Mouse (Mus musculus) forebrain, embryonic 15.5 days (tissue): ENCODE results near the gene Acap1. TPM values are rescaled to one million over a fixed set of nuclear protein-coding genes. Genes with fewer than 3 reads are reported as not detected.

ENCODE experiments used
- ATAC-seq: fragments of 200-750 bp; cut with Nextera tagmentation; replicated peaks from 2 replicates; pipeline ENCODE4 v1.8.0; 2017; ENCODE audit warnings: mild to moderate bottlenecking, moderate TSS enrichment, moderate library complexity
- H3K27ac ChIP-seq: fragments of 300-500 bp; sonication (generic); replicated peaks from 2 replicates; pipeline ENCODE4 v1.5.1; 2015; ENCODE audit warnings: mild to moderate bottlenecking, inconsistent platforms
- H3K27me3 ChIP-seq: fragments of 300-500 bp; sonication (generic); 2 replicates; pipeline ENCODE4 v1.6.1; 2015; ENCODE audit warnings: inconsistent platforms
- H3K36me3 ChIP-seq: fragments of 300-500 bp; sonication (generic); 2 replicates; pipeline ENCODE4 v1.6.1; 2015; ENCODE audit warnings: mild to moderate bottlenecking, inconsistent platforms
- H3K4me1 ChIP-seq: fragments of 300-500 bp; sonication (generic); 2 replicates; pipeline ENCODE4 v1.6.1; 2015; ENCODE audit warnings: inconsistent platforms
- H3K4me2 ChIP-seq: fragments of 300-500 bp; sonication (generic); replicated peaks from 2 replicates; pipeline ENCODE4 v1.6.1; 2015; ENCODE audit warnings: mild to moderate bottlenecking, inconsistent platforms
- H3K4me3 ChIP-seq: fragments of 300-500 bp; sonication (generic); 2 replicates; pipeline ENCODE4 v1.5.1; 2015; ENCODE audit warnings: mild to moderate bottlenecking, inconsistent platforms
- H3K9ac ChIP-seq: fragments of 300-500 bp; sonication (generic); replicated peaks from 2 replicates; pipeline ENCODE4 v1.6.1; 2015; ENCODE audit warnings: mild to moderate bottlenecking, inconsistent platforms
- H3K9me3 ChIP-seq: fragments of 300-500 bp; sonication (generic); 2 replicates; pipeline ENCODE4 v1.6.1; 2016; ENCODE audit warnings: inconsistent platforms
- WGBS: fragments of 180-500 bp; shearing (Covaris S2); methylation state at CpG from one replicate; pipeline ENCODE4 v1.1.7; 2015; ENCODE audit warnings: mixed read lengths; 5-methylcytosine and 5-hydroxymethylcytosine counted together
- polyA plus RNA-seq: library from polyadenylated mRNA; unstranded; fragments of >200 nt; fragmentation: Nextera tagmentation; extraction: Ambion mirVana; gene quantifications from 2 replicates; pipeline ENCODE4 v1.2.1, GENCODE M21; 2015

Gene Acap1
- polyA plus RNA-seq, 1 experiment from 2014 or later: 0.48 TPM

DNA sequence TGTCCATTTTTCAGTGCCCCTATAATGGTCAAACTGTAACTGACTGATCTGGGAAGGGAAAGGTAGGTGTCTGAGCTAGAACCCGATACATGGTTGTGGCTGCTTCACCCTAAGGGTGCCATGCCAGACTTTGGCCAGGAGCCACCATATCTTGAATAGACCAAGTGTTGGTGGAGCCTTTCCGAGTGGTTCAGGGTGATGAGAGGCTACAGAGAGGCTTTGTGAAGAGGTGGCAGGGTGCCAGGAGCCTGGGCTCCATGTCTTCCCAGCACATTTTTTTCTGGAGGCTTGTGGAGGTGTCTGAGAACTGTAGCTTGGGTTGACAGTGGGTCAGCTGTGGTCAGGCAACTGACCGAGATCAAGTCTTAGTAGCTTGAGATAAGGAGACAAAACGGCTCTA lies 3.9 kb downstream of the Acap1 start:
- no peaks in the 10 kb centered on the region for H3K4me1 ChIP-seq
- H3K27me3 ChIP-seq: no peaks in the 10 kb centered on the region
- H3K36me3 ChIP-seq: no peaks in the 10 kb centered on the region
- no peak overlapping the region for H3K4me3 ChIP-seq
- H3K4me2 ChIP-seq: no peak overlapping the region
- H3K9me3 ChIP-seq: no peaks in the 10 kb centered on the region
- H3K27ac ChIP-seq: no peak overlapping the region
- no peak for ATAC-seq
- no peak overlapping the region for H3K9ac ChIP-seq
- 60% methylated on average over 4 of the region's 4 CpGs for WGBS

DNA sequence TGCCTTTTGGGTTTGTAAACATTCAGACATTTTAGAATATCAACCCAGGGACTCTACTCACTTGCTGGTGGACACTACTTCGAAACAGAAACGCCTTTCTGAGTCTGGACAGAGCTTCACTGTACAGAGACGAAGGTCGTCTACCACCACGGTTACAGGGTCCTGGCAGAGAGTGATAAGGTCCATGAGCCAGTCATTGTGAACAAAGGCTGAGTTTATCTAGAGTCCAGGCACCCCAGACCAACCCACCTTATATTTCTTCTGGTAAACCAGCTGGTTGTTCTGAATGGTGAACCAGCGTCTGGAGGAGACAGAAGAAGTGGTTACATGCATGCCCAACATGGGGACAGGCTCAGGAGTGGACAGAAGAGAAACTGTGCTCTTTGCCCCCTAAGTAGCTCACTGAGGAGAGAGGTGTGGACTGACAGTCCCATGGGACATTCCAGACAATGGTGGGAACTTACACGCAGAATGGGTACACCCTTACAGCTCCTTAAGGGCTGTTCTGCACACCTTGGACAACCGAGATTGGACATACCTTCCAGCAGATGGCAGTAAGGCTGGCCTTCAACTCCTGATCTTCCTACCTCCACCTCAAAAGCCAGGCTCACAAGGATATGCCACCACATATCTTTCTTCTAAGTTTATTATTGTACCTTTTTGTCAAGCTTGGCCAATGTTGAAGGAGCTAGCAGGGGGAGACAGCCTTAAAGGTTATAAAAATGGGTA lies 8.3 kb downstream of the Acap1 start:
- Histone ChIP-seq H3K4me1 (no peaks in the 10 kb centered on the region), H3K9me3 (no peaks in the 10 kb centered on the region), H3K27ac (no peak overlapping the region), H3K27me3 (0 out of 2 replicates have a peak, but pooled peaks cover 4% of the 10 kb centered on the region), H3K36me3 (no peaks in the 10 kb centered on the region), H3K9ac (no peak overlapping the region), H3K4me2 (no peak overlapping the region), H3K4me3 (no peak overlapping the region)
- 73% methylated on average over 8 of the region's 8 CpGs for WGBS
- no peak for ATAC-seq

DNA sequence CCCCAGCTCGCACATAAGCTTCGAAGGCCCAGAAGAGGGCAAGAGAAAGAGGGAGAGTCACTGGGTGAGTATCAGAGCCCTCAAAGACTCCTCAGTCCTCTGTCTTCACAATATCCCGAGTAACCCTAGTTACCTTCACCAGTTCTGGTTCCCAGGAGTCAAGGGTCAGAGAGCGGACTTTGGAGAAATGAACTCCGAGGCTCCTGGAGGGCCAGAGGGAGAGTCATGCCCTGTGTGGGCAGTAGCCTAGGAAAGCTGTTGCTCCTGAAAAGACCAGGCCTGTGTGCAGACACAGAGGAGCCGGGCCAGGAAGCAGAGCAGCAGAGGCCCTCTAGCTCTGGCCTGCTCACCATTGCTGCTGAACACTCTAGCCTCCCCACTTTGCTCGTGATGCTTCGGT lies 10.7 kb downstream of the Acap1 start:
- Histone ChIP-seq H3K4me3 (no peak overlapping the region), H3K36me3 (no peaks in the 10 kb centered on the region), H3K27me3 (peaks cover 17% of the 10 kb centered on the region), H3K27ac (no peak overlapping the region), H3K9me3 (no peaks in the 10 kb centered on the region), H3K4me2 (no peak overlapping the region), H3K4me1 (peaks cover 11% of the 10 kb centered on the region), H3K9ac (no peak overlapping the region)
- 83% methylated on average over 8 of the region's 8 CpGs for WGBS
- no peak for ATAC-seq

DNA sequence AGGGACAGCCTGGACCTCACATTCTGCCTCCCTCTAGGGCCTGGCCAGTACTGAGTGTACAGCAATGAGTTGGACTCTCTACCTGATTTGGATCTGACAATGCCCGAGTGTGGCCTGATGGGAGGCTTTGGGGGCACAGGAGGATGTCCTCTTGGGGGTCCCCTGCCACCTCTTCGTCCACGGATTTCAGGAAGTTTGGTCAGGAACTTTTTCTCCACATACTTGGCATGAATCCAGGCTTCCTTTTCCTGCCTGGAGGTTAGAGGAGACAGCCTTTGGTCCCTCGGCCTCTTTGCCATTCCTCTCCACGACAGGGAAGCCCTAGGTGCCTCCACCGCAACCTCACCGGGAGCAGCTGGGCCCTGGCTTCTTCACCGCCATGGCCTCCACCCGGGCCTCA lies 11.1 kb downstream of the Acap1 start:
- no peak overlapping the region for H3K9ac ChIP-seq

DNA sequence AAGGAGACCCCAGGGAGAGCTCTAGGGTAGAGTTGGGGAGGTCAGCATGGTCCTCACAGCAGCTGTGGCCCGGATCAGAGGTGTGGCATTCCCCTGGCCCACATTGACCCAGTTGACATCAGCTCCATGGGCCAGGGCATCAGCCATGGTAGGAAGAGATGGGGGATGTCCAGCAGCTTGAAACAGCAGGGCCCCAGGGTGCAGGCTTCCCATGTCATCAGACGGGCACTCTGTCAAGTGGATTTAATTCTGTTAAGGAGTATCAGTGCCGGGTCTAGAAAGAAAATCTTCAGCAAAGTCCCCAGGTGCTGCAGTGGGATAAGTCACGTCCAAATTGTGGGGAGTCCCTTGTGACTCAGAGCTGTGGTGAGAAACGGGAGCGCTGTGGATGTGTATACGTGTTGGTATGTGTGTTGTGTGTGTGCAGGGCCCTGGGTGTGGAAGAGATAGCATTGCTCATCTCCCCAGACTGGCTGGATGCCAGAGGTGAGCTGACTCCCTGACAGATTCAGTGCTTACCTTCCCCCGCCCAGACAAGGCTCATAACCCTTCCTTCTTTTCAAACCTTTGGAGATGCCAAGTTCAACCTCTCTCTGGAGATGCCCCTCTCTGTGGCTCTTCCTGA lies 11.7 kb downstream of the Acap1 start:
- H3K27ac ChIP-seq: no peak overlapping the region
- no peak overlapping the region for H3K4me3 ChIP-seq
- H3K4me1 ChIP-seq: peaks cover 11% of the 10 kb centered on the region
- no peak overlapping the region for H3K4me2 ChIP-seq
- H3K9ac ChIP-seq: no peak overlapping the region
- H3K9me3 ChIP-seq: no peaks in the 10 kb centered on the region
- 91% methylated on average over 8 of the region's 8 CpGs for WGBS
- H3K27me3 ChIP-seq: peaks cover 19% of the 10 kb centered on the region
- no peaks in the 10 kb centered on the region for H3K36me3 ChIP-seq
- no peak for ATAC-seq

More for the DNA sequence above, 11.1 kb downstream of the Acap1 start:
- Histone ChIP-seq H3K27me3 (peaks cover 19% of the 10 kb centered on the region), H3K9me3 (no peaks in the 10 kb centered on the region), H3K36me3 (no peaks in the 10 kb centered on the region), H3K4me2 (no peak overlapping the region), H3K4me1 (peaks cover 11% of the 10 kb centered on the region), H3K27ac (no peak overlapping the region), H3K4me3 (no peak overlapping the region)
- ATAC-seq: no peak
- 86% methylated on average over 9 of the region's 9 CpGs for WGBS

DNA sequence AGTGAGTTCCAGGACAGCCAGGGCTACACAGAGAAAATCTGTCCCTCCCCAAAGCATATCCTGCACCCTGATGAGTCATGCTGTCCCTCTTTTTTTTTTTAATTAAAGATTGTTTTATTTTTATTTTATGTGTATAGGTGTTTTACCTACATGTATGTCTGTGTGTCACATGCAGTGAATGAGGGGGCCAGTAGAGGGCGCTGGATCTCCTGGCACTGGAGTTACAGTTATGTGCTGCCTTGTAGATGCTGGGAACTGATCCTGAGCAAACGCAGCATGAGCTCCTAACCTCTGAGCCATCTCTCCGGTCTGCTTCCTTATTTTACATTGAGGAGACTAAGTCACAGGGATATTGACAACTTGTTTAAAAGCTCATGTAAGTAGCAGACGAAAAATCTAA lies 12.3 kb downstream of the Acap1 start:
- Histone ChIP-seq H3K4me1 (peaks cover 11% of the 10 kb centered on the region), H3K4me2 (no peak overlapping the region), H3K27me3 (peaks cover 19% of the 10 kb centered on the region), H3K27ac (no peak overlapping the region), H3K36me3 (no peaks in the 10 kb centered on the region), H3K9ac (no peak overlapping the region), H3K4me3 (no peak overlapping the region), H3K9me3 (no peaks in the 10 kb centered on the region)
- WGBS: 63% methylated on average over 4 of the region's 4 CpGs
- ATAC-seq: no peak

DNA sequence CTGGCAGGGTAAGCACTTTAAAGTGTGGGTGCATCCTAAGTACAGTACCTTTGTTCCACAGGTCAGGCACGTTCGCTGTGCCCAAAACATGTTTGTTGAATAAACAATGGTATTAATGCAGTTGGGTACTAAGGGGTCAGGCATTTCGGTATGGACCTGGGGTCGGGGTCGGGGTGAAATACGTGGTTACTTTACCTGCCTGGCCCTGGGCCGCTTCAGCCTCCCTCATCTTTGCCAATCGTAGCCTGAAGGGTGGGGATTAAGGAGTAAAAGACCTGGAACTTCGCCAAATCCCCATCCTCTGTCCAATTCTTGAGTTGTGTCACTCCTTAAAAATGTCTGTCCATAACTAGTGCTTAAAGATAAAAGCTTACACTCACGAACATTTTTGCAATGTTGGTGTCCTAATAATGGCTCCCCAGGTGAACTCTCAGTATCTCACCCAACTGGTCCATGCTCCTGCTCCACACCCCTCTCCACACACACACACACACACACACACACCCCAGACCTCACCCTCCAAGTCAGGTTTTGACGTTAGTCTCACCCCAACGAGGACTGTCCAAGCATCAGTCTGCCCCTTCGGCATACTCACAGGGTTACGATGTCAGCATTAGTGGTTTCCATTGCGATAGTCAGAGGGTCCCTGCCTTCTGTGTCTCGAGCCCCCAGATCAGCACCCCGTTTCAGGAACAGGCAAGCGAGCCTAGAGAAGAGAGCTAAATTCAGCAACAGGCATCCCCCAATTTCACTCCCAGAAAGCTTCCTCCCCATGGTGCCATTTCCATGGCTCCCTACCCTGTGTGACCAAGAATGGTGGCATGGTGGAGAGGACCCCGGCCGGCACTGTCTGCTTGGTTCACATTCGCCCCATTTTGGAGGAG lies 13.3 kb downstream of the Acap1 start:
- Histone ChIP-seq H3K27ac (no peak overlapping the region), H3K9me3 (no peaks in the 10 kb centered on the region), H3K27me3 (peaks cover 19% of the 10 kb centered on the region), H3K9ac (no peak overlapping the region; the same call in 1 of the 2 replicates), H3K4me1 (peaks cover 15% of the 10 kb centered on the region), H3K4me3 (peak overlapping the region; percentile 36), H3K36me3 (no peaks in the 10 kb centered on the region), H3K4me2 (peak overlapping the region; percentile 56)
- ATAC-seq: no peak
- WGBS: 58% methylated on average over 21 of the region's 21 CpGs

DNA sequence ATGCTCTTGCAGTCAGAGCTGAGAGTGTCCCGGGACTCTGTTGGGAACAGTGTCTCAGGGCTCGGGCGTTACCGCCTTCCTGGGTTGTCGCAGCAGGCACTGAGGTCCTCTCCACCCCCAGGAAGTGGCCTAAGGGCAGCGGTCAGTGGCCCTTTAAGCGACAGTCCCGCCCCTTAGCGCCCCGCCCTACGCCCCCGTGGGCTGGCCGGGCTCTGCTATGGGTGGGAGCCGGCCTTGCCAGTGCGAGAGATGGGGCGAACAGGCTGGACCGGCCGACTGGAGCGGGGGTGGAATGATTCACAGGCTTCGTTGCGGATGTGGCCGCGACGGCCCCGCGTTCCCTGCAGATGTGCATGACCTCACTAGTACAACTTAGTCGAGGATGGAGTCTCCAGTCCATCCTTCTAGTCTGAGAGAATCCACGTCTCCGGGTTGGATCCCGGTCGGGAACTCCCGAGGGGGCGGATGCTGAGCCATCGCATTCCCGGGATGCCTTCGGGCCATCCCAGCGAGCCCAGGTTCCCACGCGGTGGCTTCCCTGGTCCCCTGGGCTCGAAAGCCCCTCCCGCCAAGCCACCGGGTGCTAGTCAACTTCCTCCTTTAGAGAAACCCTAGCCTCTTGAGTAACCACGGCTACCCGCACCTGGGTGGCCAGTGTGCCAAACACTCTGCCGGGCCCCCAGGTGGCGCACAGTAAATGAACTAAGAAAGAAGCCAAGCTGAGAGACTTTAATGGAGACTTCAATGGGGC lies 14.3 kb downstream of the Acap1 start, which contains the start of gene Kctd11:
Kctd11 (minus strand) TSS at position 554 of the 751 bp plus-strand sequence.
- H3K9me3 ChIP-seq: no peaks in the 10 kb centered on the region
- H3K36me3 ChIP-seq: no peaks in the 10 kb centered on the region
- peak within 1 kb of the TSS; percentile 56 for H3K4me2 ChIP-seq
- H3K4me3 ChIP-seq: peak within 1 kb of the TSS; percentile 36
- under 1% methylated on average over 46 of the region's 46 CpGs for WGBS
- H3K9ac ChIP-seq: peak within 1 kb of the TSS; percentile 40
- H3K27ac ChIP-seq: 0 out of 2 replicates have a peak within 1 kb of the TSS, but pooled peaks have one; percentile 20
- peaks cover 17% of the 10 kb centered on the region for H3K4me1 ChIP-seq
- peak; percentile 78 for ATAC-seq
- peaks cover 19% of the 10 kb centered on the region for H3K27me3 ChIP-seq

DNA sequence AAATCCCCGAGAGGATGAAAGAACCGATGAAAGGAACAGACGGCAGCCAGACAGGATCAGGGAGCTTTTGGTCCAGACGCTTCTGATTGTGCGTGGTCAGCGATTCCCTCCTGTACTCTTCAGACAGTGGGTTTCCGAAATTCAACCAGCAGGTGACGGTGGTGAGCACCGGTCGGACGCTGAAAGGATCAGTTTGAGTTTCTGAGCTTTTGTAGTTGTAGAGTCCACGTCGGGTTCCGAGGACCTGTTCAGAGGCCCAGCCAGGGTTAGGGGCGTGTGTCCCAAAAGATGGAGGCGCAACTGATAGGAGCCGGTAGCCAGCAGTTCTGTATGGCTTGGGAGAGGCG lies 14.9 kb downstream of the Acap1 start:
- H3K4me2 ChIP-seq: peak overlapping the region; percentile 56
- peak overlapping the region; percentile 36 for H3K4me3 ChIP-seq
- 2% methylated on average over 18 of the region's 18 CpGs for WGBS
- H3K27me3 ChIP-seq: peaks cover 19% of the 10 kb centered on the region
- no peaks in the 10 kb centered on the region for H3K36me3 ChIP-seq
- peaks cover 17% of the 10 kb centered on the region for H3K4me1 ChIP-seq
- peak overlapping the region; percentile 40 for H3K9ac ChIP-seq
- peak; percentile 32 for ATAC-seq
- 0 out of 2 replicates have a peak overlapping the region, but pooled peaks have one; percentile 20 for H3K27ac ChIP-seq
- H3K9me3 ChIP-seq: no peaks in the 10 kb centered on the region

DNA sequence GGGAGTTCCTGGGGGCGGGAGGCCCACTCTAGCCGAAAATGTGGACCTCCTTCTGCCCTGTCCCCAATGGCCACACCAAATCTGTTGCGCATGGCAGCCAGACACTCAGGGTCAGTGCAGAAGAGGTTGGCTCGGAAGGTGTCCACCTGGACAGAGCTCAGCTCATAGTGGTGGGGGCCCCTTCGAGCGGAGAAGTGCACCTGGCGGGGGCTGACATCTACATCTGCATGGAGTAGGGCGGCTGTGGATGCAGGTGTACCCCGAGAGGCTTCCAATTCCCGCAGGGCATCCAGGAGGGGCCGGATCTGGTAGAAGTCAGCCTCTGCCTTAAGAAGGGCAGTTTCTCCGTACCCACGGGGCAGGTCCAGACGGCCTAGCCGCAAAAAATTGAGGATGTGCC lies 15.6 kb downstream of the Acap1 start:
- Histone ChIP-seq H3K4me3 (0 out of 2 replicates have a peak overlapping the region, but pooled peaks have one; percentile 36), H3K9ac (no peak overlapping the region), H3K27me3 (peaks cover 19% of the 10 kb centered on the region), H3K4me2 (peak overlapping the region; percentile 56; the same call in 1 of the 2 replicates), H3K9me3 (no peaks in the 10 kb centered on the region), H3K27ac (no peak overlapping the region), H3K36me3 (no peaks in the 10 kb centered on the region), H3K4me1 (peaks cover 17% of the 10 kb centered on the region)
- WGBS: 61% methylated on average over 15 of the region's 15 CpGs
- no peak for ATAC-seq

DNA sequence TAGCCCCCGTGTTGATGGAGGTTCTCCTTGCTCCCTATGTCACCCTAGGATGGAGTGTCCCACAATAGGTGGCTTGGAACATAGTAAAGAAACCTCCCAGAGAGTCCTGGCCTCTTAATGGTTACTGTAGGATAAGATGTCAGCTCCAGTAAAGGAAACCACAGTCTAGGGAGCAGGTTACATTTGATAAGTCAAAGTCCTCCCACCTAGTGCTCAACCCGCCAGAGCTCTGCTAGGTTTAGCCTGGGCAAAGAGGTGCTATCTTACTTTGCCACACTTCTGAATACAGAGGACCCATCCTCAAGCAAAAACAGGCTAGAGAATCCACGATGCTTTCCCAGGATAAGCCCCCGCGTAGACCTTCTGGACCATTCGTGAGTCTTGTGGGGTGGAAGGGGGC lies 16.4 kb downstream of the Acap1 start:
- H3K4me1 ChIP-seq: peaks cover 17% of the 10 kb centered on the region
- H3K27ac ChIP-seq: no peak overlapping the region
- H3K9me3 ChIP-seq: no peaks in the 10 kb centered on the region
- no peak overlapping the region for H3K9ac ChIP-seq
- peaks cover 19% of the 10 kb centered on the region for H3K27me3 ChIP-seq
- no peak overlapping the region for H3K4me2 ChIP-seq
- 92% methylated on average over 6 of the region's 6 CpGs for WGBS
- no peaks in the 10 kb centered on the region for H3K36me3 ChIP-seq
- ATAC-seq: no peak
- H3K4me3 ChIP-seq: no peak overlapping the region
